Mouse (Mus musculus): ENCODE measurements around the gene Cab39l.
"Not testable (repeated sequence)": the region's sequence is repeated elsewhere in the genome, so short reads cannot be mapped to it uniquely, and the experiment has no call there.

Cab39l gene

DNA sequence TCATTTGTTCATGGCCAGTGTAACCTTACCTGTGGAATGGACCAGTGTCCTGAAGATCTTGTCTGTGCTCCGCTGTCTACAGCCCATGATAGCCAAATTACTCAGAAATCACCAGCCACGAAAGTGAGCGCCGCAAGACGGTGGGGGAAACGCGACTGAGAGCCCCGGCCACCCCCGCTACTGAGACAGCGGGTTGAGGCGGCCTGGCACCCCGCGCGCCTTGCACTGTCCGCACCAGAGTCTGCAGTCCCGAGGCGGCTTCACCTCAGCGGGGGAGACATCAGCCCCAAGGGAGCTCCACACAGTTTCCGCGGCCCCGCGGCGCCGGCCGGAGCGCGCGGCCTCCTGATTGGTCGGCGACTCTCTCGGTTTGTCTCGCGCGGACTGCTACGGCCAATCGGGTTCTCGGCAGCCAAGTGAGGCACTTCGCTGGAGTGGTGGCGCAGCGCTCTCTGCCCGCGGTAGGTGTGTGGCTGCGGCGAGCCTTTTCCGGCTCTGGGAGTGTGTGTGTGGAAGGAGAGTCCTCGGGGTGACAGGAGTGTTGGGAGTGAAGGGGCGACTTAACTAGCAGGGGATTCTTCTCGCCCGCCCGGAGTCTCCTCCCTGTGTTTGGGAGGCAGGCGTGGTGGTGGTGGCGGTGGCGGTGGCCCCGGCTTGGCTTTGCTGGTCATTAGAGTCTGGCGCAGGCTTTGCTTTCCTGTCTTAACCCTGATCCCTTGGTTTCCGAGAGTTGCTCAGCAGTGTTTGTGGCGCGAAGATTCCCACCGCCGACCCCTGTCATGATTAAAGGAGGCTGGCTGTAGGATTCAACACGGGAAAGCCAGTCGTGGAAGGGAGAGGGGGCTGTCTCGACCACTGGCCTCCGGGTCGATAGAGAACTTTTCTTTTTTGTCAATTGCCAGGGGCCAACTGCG is at the start of gene Cab39l, which contains the start of gene Setdb2:
Gene Cab39l, plus strand, starts transcription at position 415 of the 914 bp plus-strand sequence.
Gene Setdb2, minus strand, starts transcription at position 327 of the 914 bp plus-strand sequence.
- peak; percentile 95 to 96 for DNase-seq

DNA sequence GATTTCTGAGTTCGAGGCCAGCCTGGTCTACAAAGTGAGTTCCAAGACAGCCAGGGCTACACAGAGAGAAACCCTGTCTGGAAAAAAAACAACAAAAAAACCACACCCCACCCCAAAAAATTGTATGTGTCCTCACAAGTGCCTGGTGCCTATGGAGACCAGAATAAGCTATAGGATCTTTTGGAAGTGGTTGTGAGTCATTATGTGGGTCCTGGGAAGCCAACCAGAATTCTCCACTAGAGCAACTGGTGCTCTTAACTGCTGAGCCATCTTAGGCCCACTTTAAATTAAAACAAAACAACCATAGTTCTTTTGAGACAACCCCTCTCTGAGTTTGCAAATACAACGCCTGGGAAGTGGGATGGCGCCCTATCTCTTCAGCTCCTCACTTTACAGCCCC is 45.5 kb upstream of the Cab39l start, which contains the start of gene Phf11c:
Gene Phf11c, minus strand, starts transcription at position 101 of the 400 bp plus-strand sequence.
- DNase-seq: no peak

DNA sequence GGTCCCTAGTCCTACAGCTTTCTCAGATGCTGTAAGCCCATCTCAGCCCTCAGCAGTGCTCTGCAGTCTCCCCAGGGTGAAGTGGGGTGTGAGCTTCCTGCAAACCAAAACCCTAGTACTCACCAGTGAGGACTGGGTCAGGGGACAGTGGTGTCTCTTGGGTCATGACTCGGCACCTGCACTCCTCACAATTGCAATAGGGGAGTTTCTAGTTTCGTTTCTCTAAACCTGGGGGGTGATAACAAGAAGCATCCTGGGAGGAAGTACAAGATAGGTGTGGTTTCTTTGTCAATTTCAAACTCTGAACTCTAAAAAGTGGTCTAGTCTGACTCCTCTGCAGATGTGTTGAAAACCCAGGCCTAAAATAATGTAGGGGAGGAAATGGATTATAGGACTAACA is 43.8 kb upstream of the Cab39l start:
- no peak for DNase-seq

DNA sequence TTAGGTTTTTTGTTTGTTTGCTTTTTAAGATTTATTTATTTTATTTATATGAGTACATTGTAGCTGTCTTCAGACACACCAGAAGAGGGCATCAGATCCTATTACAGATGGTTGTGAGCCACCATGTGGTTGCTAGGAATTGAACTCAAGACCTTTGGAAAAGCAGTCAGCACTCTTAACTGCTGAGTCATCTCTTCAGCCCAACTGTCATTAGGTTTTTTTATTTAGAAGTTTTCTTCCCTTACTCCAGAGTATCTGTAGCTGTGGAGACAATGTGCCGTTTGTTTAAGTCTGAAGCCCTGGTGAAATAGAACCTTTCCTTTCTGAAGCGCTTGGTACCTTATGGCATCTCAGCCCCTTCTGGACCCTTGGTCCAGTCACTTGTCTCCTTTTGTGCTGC is 25.8 kb upstream of the Cab39l start:
- not testable (repeated sequence) for DNase-seq

DNA sequence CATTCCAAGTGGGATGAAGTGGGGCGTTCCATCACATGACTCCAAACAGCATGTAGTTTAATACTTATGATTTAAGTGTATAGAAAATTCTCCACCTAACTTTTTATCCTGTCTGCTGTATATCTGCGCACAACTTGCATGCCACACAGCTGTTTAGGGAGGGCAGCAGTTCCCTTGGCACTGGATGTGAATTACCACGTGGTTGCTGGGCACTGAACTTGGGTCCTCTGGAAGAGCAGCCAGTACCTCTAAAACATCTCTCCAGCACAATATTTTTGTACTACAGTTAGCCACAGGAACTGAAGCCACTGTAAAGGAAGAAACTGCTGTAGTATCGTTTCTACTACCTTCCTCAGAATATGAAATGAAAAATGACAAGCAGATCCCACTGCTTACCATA is 22.6 kb upstream of the Cab39l start:
- no peak for DNase-seq

DNA sequence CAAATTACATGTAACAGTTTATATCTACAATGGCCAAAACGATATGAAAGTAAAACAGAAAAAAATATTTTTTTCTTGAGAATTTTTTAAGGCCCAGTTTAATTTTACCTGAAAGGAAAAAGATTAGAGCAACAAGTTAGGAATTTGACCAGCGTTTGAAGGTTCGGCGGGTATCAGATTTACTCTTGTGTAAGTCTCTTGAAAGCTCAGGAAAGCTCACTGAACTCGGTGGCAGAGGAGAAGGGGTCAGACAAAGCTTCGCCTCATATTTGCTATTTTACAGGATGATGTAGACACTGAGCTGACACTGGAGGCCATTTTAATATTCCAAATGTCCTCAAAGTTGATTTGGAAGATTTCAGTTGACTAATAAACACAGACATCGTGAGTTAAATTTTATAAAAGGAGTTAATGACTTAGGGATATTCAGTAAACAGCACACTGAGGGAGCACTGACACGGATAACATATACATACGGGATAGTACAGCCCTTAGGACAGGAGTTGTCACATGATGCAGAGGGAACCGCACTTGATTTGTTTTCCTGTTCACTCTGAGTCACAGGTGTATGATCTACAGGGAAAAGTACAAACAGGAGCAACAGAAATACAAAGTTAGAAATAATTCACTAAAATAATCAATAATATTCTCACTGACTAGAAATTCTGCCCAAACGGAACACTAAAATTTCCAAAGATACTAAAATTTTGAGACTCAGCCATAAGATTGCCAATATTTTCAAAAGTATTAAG is 17.7 kb upstream of the Cab39l start:
- DNase-seq: no peak

DNA sequence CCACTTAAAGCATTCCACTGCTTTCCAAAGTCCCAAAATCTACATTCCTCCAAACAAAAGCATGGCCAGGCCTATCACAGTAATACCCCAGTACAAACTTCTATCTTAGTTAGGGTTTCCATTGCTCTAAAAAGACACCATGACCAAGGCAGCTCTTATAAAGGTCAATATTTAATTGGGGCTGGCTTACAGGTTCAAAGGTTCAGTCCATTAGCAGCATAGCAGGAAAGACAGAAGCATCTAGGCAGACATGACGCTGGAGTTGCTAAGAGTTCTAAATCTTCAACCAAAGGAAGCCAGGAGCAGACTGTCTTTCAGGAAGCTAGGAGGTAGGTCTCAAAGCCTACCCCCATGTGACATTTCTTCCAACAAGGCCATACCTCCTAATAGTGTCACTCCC is 10.2 kb upstream of the Cab39l start:
- no peak for DNase-seq

DNA sequence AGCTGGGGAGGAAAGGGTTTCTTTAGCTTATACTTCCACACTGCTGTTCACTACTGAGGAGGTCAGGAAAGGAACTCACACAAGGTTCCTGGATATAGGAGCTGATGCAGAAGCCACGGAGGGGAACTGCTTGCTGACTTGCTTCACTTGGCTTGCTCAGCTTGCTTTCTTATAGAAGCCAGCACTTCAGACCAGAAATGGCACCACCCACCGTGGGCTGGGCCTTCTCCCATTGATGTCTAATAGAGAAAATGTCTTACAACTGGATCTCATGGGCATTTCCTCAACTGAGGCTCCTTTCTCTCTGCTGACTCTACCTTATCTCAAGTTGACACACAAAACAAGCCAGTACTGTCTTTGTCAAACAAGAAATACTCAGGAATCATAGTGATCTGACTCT is 6.9 kb upstream of the Cab39l start:
- no peak for DNase-seq

DNA sequence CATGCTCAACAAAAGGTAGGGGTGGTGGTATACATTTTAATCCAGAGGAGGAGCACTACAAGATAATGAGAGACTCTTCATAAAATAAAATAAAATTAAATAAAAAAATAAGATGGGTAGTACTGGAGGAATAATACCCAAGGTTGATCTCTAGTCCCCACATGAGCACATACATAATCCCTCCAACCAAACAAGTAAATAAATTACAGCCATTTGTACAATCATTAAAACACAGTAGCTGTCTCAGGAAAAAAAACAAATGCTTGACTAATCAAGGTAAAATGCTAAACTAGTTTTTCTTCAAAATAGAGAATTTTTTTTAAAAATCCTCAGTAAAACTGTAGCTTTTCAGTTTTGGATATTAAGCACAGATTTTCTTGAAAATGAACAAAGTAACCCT is 5.6 kb upstream of the Cab39l start:
- DNase-seq: peak in 1 of 2 experiments; percentile 30

DNA sequence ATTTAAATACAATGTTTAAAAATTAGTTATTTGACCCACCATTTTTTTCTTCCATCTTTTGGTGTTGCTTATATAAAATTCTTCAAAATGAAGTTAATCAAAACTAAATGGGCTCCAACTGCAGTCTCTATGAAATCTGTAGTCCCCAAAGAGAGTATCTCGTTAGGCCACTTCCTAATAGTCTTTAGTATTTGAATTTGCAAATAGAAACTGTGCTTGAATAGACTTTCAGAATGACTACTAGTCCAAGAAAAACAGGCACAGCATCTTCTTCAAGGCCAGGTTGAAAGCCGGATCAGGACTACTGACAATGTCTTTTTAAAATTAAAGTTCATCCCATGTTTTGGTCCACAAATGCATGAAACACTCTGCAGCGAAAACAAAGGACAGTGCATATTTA is 3.4 kb upstream of the Cab39l start:
- DNase-seq: no peak

DNA sequence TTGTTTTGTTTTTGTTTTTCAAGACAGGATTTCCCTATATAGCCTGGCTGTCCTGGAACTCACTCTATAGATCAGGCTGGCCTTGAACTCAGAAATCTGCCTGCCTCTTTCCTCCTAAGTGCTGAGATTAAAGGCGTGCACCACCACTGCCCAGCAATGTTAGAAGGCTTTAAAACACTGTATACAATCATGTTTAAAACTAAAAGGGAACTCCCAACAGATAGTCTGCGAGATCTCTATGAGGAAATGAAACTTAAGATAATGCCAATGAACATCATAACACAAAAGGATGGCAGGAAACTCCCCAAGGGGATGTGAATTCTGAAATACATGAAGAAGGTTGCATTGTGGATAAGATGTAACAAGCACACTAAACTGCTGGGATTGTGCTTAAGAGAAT is 2.3 kb upstream of the Cab39l start:
- no peak for DNase-seq

DNA sequence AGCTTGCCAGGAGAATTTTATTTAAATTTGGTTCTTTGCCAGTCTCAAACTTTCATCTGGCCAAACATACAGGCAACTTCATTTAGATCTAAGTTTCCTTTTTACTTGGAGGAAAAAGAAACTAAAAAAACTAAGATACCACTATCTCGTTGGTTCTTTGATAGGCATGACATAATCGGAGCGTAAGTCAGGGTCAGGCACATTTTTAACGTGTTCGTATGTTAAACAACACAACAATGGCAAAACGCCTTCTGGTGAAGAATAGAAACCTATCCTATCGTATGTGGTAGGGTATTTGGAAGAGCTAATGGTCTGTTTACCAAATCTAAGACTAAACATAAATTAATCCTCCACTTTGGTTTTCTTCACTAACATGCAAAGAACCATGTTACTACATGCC is 733 bp upstream of the Cab39l start:
- no peak for DNase-seq

DNA sequence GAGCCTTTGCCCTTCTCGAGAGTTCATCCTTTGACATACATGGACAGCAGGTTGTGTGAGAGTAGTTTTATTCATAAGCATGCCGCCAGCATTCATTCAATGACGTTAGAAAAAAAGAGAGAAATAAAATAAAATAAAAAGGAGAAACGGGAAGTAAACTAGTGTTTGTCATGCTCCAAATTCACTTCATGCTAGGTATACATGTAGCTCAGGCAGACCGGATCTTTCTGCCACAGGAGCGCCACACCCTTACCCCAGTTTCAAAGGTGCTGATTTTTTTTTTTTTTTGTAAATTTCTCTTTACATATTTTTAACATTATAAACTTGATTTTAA is 667 bp downstream of the Cab39l start:
- DNase-seq: no peak

DNA sequence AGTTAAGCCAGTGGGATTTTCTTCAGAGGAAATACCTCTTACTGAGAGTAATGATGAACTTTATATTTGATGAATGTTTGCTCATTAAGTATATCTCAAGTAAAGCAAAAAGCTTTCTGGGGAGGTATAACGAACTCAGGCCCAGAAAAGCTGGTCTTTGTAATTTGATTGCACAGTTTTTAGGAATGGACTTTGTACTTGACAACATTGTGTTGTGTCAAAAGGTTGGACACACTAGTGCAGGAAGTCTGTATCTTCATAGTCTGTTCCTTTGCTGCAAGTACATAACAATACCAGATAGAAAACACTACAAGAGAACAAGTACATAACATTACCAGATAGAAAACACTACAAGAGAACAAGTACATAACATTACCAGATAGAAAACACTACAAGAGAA is 4.6 kb downstream of the Cab39l start:
- no peak for DNase-seq

DNA sequence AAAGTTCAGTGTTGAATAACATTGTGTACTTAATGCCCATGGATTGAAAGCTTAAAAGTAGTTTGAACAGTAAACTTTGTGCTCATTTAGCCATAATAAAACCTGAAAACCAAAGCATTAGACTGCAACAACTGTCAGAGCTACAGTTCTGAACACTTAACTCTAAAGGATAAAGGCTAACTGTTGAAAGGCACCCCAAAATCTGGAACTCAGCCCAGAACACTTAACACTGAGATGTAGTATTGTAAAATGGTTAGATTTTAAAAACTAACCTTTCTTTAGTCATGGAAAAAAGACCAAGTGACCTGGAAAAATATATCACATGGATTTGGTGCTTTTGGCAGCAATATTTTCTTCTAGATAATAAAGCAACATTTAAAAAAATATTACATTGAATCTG is 7.2 kb downstream of the Cab39l start:
- peak; percentile 49 to 65 for DNase-seq

DNA sequence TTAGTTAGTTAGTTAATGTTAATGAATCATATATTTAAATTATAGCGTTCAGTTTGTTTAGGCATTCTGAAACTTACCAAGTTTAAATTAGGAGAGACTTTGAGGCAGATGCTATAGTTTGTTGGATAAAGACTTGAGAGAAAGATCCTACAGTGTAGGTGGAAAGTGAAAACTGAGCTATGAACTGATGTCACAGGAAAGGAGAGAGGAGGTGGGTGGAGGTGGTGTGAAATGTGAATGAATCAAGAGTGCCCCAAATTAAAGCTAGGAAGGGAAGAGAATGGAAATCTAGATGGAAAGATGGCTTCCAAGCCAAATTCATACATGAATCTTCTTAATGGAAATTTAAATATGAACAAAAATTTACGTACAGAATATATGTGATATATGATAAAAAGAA is 25.7 kb downstream of the Cab39l start:
- DNase-seq: no peak

DNA sequence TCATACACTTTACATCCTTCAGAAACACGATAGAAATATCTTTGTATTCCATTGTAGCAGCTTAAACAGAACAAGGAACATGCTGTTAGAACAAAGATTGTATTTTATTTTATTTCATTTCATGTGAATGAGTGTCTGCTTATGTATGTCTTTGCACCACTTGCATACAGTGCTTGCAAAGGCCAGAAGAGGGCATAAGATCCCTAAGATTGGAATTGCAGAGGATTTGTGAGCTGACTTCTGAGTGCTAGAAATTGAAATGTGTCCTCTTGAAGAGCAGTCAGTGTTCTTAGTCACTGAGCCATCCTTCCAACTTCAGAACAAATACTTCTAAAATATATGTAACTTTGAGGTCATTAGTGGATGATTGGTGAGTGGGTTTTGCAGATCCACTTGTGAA is 27.0 kb downstream of the Cab39l start:
- DNase-seq: peak in 1 of 2 experiments; percentile 17

DNA sequence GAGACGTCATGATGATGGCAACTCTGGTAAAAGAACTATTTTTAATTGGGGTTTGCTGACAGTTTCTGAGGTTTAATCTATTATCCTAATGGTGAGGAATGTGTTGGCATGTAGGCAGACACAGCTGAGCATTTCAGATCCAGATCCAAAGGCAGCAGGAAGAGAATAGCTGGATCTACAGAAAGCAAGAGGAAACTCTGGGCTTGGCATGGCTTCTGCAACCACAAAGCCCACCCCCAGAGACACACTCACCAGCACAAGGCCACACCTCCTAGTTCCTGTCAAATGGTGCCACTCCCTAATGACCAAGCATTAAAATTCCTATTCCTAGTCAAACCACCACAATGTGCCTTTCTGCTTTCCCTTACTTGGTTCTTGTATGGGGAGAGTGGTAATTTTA is 30.0 kb downstream of the Cab39l start:
- DNase-seq: no peak

DNA sequence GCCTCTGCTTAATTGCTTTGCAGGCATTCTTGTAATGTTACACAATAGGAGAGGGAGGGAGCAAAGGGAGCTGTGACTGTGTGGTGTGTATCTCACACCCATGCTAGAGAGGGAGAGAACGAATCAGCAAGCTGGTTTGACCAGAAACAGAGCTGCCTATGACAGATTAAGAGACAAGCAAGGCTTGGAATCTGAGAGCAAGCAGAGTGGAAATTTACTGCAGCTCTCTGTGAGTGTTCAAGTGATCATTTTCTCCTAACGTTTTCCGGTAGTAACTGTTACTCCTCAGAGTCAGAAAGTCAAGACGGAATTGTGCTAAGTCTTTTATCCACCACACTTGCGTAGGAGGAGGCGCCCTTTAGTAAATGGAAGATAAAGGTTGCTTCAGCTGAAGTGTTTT is 37.9 kb downstream of the Cab39l start:
- peak; percentile 20 to 51 for DNase-seq

DNA sequence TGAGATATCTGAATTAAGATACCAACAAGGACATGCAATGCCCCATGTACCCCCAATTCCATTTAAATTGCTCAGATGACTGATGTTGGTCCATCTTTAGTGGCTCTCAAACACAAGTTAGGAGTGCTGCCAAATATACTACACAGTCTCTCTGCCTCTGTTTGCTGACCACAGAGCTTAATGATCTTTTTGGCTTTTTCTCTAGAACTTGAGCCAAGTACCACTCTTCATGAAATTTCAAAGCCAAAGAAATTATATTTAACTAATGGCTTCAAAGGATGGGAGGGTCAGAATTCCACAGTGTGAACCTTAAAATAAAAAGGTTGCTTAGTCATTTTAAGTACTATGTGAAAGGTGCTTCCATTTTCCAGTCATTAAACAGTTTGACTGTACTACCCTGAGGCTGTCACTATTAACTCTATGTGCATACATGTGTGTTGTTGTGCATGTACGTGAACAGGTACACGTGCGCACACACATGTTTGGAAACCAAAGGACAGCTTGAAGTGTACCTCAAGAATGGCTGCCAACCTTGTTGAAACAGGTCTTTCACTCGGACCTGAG is 44.6 kb downstream of the Cab39l start:
- no peak for DNase-seq

DNA sequence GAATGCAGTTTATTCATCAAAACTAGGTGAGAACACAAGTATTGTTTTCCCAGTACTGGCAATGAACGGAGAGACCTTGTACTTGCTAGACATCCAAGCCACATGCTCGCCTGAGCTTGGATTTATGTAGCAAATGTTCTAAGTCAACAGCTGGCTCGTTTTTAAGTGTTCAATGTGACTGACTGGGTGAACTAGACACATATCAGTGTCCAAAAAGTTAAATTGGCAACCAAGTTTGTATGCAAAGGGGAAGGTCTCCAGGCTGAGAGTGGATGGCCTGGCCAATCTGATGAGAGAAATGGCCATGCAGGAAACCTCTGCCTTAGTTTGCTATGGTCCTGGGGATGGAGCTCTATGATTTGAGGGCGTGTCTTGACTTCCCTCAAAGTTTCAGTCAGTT is 51.6 kb downstream of the Cab39l start:
- DNase-seq: no peak

DNA sequence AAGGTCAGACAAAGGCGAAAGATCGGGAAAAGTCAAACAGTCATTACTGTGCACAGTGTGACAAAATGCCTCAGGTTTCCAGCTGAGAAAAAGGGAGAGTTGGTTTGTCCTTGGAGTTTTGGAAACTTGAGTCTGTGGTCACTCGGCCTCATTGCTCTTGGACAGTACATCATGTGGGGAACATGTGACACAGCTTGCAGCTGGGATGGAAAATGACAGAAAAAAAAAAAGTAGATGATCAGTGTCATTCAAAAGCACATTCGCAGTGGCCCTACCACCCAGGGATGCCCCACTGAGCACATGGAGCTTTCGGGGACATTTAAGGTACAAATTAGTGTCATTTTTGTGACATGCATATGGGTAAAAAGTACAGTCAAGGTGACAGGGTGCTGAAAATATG is 57.2 kb downstream of the Cab39l start:
- DNase-seq: no peak

DNA sequence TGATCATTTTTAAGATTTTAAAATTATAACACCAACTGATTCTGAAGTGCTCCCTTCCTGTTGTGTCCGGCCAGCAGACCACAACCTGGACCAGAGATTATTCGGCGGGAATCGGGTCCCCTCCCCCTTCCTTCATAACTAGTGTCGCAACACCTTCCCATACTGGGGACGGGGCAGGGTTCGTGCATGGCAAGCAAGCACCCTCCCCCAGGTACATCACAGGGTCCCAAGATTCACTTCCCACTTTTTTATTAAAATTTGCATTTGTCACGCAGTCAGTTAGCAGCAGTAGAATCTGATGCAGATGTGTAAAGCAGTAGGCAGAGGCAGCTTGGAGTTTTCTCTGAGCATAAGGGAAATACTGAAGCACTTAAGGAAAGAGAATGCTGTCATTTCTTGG is 64.1 kb downstream of the Cab39l start:
- DNase-seq: no peak

DNA sequence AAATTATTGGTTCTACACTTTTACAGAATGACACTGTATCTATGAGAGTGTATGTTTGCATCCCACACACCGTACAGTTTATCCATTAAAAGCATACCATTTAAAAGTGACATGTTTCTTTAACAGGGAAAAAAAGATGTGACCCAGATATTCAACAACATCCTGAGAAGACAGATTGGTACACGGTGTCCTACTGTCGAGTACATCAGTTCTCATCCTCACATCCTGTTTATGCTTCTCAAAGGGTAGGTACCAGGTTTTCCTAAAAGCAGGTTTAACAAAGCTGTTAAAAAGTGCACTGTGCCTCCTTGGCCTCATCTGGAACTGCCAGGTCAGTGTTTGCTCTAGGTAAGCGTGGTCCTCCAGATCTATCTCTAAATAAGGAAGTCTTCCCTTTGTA is 65.4 kb downstream of the Cab39l start:
- no peak for DNase-seq

Measured in kidney, adult 8-10 months (tissue).